Mouse (Mus musculus) CH12.LX (cell line): ENCODE measurements around the gene Nfkbia. TPM values are rescaled to one million over a fixed set of nuclear protein-coding genes. Genes with fewer than 3 reads are reported as not detected.

ENCODE experiments used
- DNase-seq: peaks from one replicate; pipeline ENCODE4 v3.0.0-alpha.2; 2013; ENCODE audit errors: extremely low read depth
- H3K27ac ChIP-seq: 2 replicates; pipeline ENCODE4 v1.5.1; 2012; ENCODE audit warnings: low read depth, mild to moderate bottlenecking, control low read depth, moderate library complexity; ENCODE audit not compliant: insufficient read depth
- H3K27me3 ChIP-seq: replicated peaks from 2 replicates; pipeline ENCODE3; 2012; ENCODE audit warnings: inconsistent platforms
- H3K36me3 ChIP-seq, 2 experiments: replicated peaks in 1 of 2; 2 replicates each; pipeline versions ENCODE3 to v1.6.1; 2012; ENCODE audit warnings: inconsistent platforms in 1 of 2, low read length in 1 of 2, mild to moderate bottlenecking in 1 of 2, mixed read lengths in 1 of 2, moderate library complexity in 1 of 2; ENCODE audit not compliant: control insufficient read depth in 1 of 2, insufficient read depth in 1 of 2
- H3K4me1 ChIP-seq, 2 experiments: 2 replicates each; pipeline ENCODE4 v1.6.1; 2012; ENCODE audit warnings: inconsistent platforms in 1 of 2, moderate library complexity in 1 of 2; ENCODE audit not compliant: insufficient read depth in 2 of 2, control insufficient read depth in 1 of 2
- H3K4me2 ChIP-seq: 2 replicates; pipeline ENCODE4 v1.6.1; 2012; ENCODE audit warnings: low read depth, mild to moderate bottlenecking, control low read depth; ENCODE audit not compliant: poor library complexity, insufficient read depth, severe bottlenecking
- H3K4me3 ChIP-seq, 3 experiments: fragments of 150-350 bp in 1 of 3; sonication (generic) in 1 of 3; replicated peaks in 1 of 3; 2 replicates each; pipeline versions ENCODE3 to v1.5.1; 2011 to 2012; ENCODE audit warnings: low read depth in 2 of 3, low read length in 2 of 3, mild to moderate bottlenecking in 2 of 3, moderate library complexity in 2 of 3, control low read depth in 1 of 3, improper control_type of control experiment in 1 of 3, inconsistent platforms in 1 of 3, mixed read lengths in 1 of 3; ENCODE audit not compliant: poor library complexity in 1 of 3
- H3K79me2 ChIP-seq: replicated peaks from 2 replicates; pipeline ENCODE4 v1.6.1; 2012; ENCODE audit warnings: mild to moderate bottlenecking, moderate library complexity; ENCODE audit not compliant: control insufficient read depth, poor library complexity, insufficient read depth, severe bottlenecking; ENCODE audit errors: extremely low read depth
- H3K9ac ChIP-seq: 2 replicates; pipeline ENCODE4 v1.6.1; 2012; ENCODE audit warnings: low read depth, mild to moderate bottlenecking, control low read depth, moderate library complexity; ENCODE audit not compliant: insufficient read depth
- H3K9me3 ChIP-seq: replicated peaks from 2 replicates; pipeline ENCODE3; 2012; ENCODE audit warnings: low read length, inconsistent platforms, mixed read lengths
- BHLHE40 ChIP-seq: IDR thresholded peaks from 2 replicates; pipeline ENCODE4 v1.6.1; 2011; ENCODE audit warnings: mild to moderate bottlenecking, low read depth, low read length, improper control_type of control experiment
- CHD1 ChIP-seq: IDR thresholded peaks from 2 replicates; pipeline ENCODE4 v1.6.1; 2012; ENCODE audit warnings: low read depth, low read length, improper control_type of control experiment, inconsistent platforms
- CHD2 ChIP-seq: IDR thresholded peaks from 2 replicates; pipeline ENCODE4 v1.6.1; 2011; ENCODE audit warnings: low read length, improper control_type of control experiment
- ELF1 ChIP-seq: IDR thresholded peaks from 2 replicates; pipeline ENCODE4 v1.6.1; 2014; ENCODE audit warnings: low read depth, mild to moderate bottlenecking, inconsistent platforms, low read length, improper control_type of control experiment
- GABPA ChIP-seq: IDR thresholded peaks from 2 replicates; pipeline ENCODE4 v1.6.1; 2012; ENCODE audit warnings: low read depth, low read length, improper control_type of control experiment, inconsistent platforms; ENCODE audit not compliant: insufficient replicate concordance
- HCFC1 ChIP-seq: IDR thresholded peaks from 2 replicates; pipeline ENCODE4 v1.6.1; 2012; ENCODE audit warnings: low read depth, mild to moderate bottlenecking, inconsistent platforms, low read length, improper control_type of control experiment
- IRF4 ChIP-seq: IDR thresholded peaks from 2 replicates; pipeline ENCODE4 v1.6.1; 2014; ENCODE audit warnings: low read depth, mild to moderate bottlenecking, inconsistent platforms, low read length, improper control_type of control experiment
- JUN ChIP-seq: IDR thresholded peaks from 2 replicates; pipeline ENCODE4 v1.6.1; 2011; ENCODE audit warnings: low read depth, mild to moderate bottlenecking, low read length, improper control_type of control experiment, moderate library complexity; ENCODE audit not compliant: insufficient read depth
- KAT2A ChIP-seq: IDR thresholded peaks from 2 replicates; pipeline ENCODE4 v1.6.1; 2012; ENCODE audit warnings: low read length, improper control_type of control experiment, inconsistent platforms; ENCODE audit not compliant: insufficient replicate concordance
- MAFK ChIP-seq: IDR thresholded peaks from 2 replicates; pipeline ENCODE4 v1.6.1; 2011; ENCODE audit warnings: low read length, improper control_type of control experiment; ENCODE audit not compliant: insufficient replicate concordance
- MAX ChIP-seq: IDR thresholded peaks from 2 replicates; pipeline ENCODE4 v1.6.1; 2011; ENCODE audit warnings: low read length, improper control_type of control experiment
- MAZ ChIP-seq: IDR thresholded peaks from 2 replicates; pipeline ENCODE4 v1.6.1; 2012; ENCODE audit warnings: low read depth, mild to moderate bottlenecking, inconsistent platforms, low read length, improper control_type of control experiment, moderate library complexity
- MEF2A ChIP-seq: IDR thresholded peaks from 2 replicates; pipeline ENCODE4 v1.6.1; 2014; ENCODE audit warnings: low read depth, mild to moderate bottlenecking, inconsistent platforms, low read length, improper control_type of control experiment, borderline replicate concordance
- MXI1 ChIP-seq: IDR thresholded peaks from 2 replicates; pipeline ENCODE4 v1.6.1; 2011; ENCODE audit warnings: mild to moderate bottlenecking, low read depth, low read length, improper control_type of control experiment
- MYC ChIP-seq: IDR thresholded peaks from 2 replicates; pipeline ENCODE4 v1.6.1; 2011; ENCODE audit warnings: low read depth, mild to moderate bottlenecking, improper control_type of control experiment, low read length
- NRF1 ChIP-seq: IDR thresholded peaks from 2 replicates; pipeline ENCODE4 v1.6.1; 2014; ENCODE audit warnings: low read depth, mild to moderate bottlenecking, inconsistent platforms, low read length, improper control_type of control experiment, moderate library complexity
- PAX5 ChIP-seq: IDR thresholded peaks from 2 replicates; pipeline ENCODE4 v1.6.1; 2012; ENCODE audit warnings: low read length, inconsistent platforms, mixed read lengths
- POLR2A ChIP-seq: IDR thresholded peaks from 2 replicates; pipeline ENCODE4 v1.6.1; 2011; ENCODE audit warnings: low read depth, mild to moderate bottlenecking, improper control_type of control experiment, low read length
- POLR2AphosphoS2 ChIP-seq: IDR thresholded peaks from 2 replicates; pipeline ENCODE4 v1.6.1; 2011; ENCODE audit warnings: low read depth, low read length, improper control_type of control experiment
- RAD21 ChIP-seq: IDR thresholded peaks from 2 replicates; pipeline ENCODE4 v1.6.1; 2011; ENCODE audit warnings: low read depth, mild to moderate bottlenecking, low read length, improper control_type of control experiment, moderate library complexity
- RCOR1 ChIP-seq: conservative IDR thresholded peaks from 2 replicates; pipeline ENCODE4 v1.6.1; 2012; ENCODE audit warnings: low read depth, mild to moderate bottlenecking, inconsistent platforms, low read length, improper control_type of control experiment
- SIN3A ChIP-seq: IDR thresholded peaks from 2 replicates; pipeline ENCODE4 v1.6.1; 2012; ENCODE audit warnings: low read length, improper control_type of control experiment, inconsistent platforms
- TBP ChIP-seq: conservative IDR thresholded peaks from 2 replicates; pipeline ENCODE4 v1.6.1; 2011; ENCODE audit warnings: low read depth, low read length, improper control_type of control experiment
- TCF12 ChIP-seq: IDR thresholded peaks from 2 replicates; pipeline ENCODE4 v1.6.1; 2014; ENCODE audit warnings: low read depth, mild to moderate bottlenecking, inconsistent platforms, low read length, improper control_type of control experiment
- UBTF ChIP-seq: IDR thresholded peaks from 2 replicates; pipeline ENCODE4 v1.6.1; 2012; ENCODE audit warnings: low read depth, mild to moderate bottlenecking, inconsistent platforms, low read length, improper control_type of control experiment, moderate library complexity
- USF1 ChIP-seq: IDR thresholded peaks from 2 replicates; pipeline ENCODE4 v1.6.1; 2014; ENCODE audit warnings: low read depth, mild to moderate bottlenecking, inconsistent platforms, low read length, improper control_type of control experiment
- USF2 ChIP-seq: conservative IDR thresholded peaks from 2 replicates; pipeline ENCODE4 v1.6.1; 2011; ENCODE audit warnings: low read depth, low read length, improper control_type of control experiment
- ZC3H11A ChIP-seq: IDR thresholded peaks from 2 replicates; pipeline ENCODE4 v1.6.1; 2012; ENCODE audit warnings: low read depth, mild to moderate bottlenecking, inconsistent platforms, low read length, improper control_type of control experiment
- ZKSCAN1 ChIP-seq: IDR thresholded peaks from 2 replicates; pipeline ENCODE4 v1.6.1; 2012; ENCODE audit warnings: low read depth, inconsistent platforms, low read length, improper control_type of control experiment, borderline replicate concordance
- ZMIZ1 ChIP-seq: IDR thresholded peaks from 2 replicates; pipeline ENCODE4 v1.6.1; 2012; ENCODE audit warnings: low read depth, mild to moderate bottlenecking, inconsistent platforms, low read length, improper control_type of control experiment
- ZNF384 ChIP-seq: IDR thresholded peaks from 2 replicates; pipeline ENCODE4 v1.6.1; 2012; ENCODE audit warnings: low read depth, low read length, improper control_type of control experiment, inconsistent platforms
- dilution Hi-C: fragments of 300-500 bp; cut with MboI; formaldehyde crosslinking; loops from 2 replicates; pipeline ENCODE4 v1.14.3; 2020; ENCODE audit warnings: low sequenced_read_pairs; ENCODE audit not compliant: extremely low pct_unique_long_range_greater_than_20kb, extremely low pct_ligation_motif_present
- in situ Hi-C: fragments of 300-500 bp; cut with MboI; formaldehyde crosslinking; loops from 3 replicates; pipeline ENCODE4 v1.14.3; 2019; ENCODE audit warnings: low sequenced_read_pairs, low pct_ligation_motif_present, low pct_unique_long_range_greater_than_20kb, mixed read lengths
- polyA plus RNA-seq: library from polyadenylated mRNA; unstranded; fragments of >175 nt; gene quantifications from 2 replicates; pipeline ENCODE4 v1.2.1, GENCODE M21; 2012; ENCODE audit warnings: low read depth; ENCODE audit not compliant: insufficient read length
- total RNA-seq, 2 experiments: library from RNA; depleted of rRNA; stranded (reverse); fragments of 300-350 nt in 1 of 2; fragments of >200 nt in 1 of 2; gene quantifications; 2 replicates each; pipeline ENCODE4 v1.2.3; 2012 to 2014

Gene Nfkbia
- total and polyA plus RNA-seq, 3 experiments: 143 to 702 (median 178) TPM

GRCm38 (mm10) chr12:55489986-55490721, 2.3 kb downstream of the Nfkbia start (continued):
- TF ChIP-seq CHD2 (peak; percentile 19; the same call in 1 of the 2 replicates), ELF1 (no peak), TBP (peak; percentile 29; the same call in 1 of the 2 replicates), POLR2A (peak; percentile 55), MXI1 (no peak; the same call in none of the 2 replicates), GABPA (no peak), PAX5 (no peak), TCF12 (peak; percentile 30; the same call in 1 of the 2 replicates), ZC3H11A (no peak), USF1 (no peak), MAX (peak; percentile 76), UBTF (peak; percentile 26; the same call in 1 of the 2 replicates), SIN3A (peak; percentile 80), BHLHE40 (no peak), MYC (peak; percentile 96), USF2 (no peak; the same call in 1 of the 2 replicates), ZNF384 (peak; percentile 92), RAD21 (no peak; the same call in 1 of the 2 replicates), MAFK (no peak), RCOR1 (no peak), HCFC1 (no peak), POLR2AphosphoS2 (no peak; the same call in 1 of the 2 replicates)

- in situ Hi-C loops (no loop called here), dilution Hi-C loops (no loop called here)
- Histone ChIP-seq H3K36me3 (peaks cover 41 to 61% of the 10 kb centered on the region in 2 experiments), H3K4me2 (peak overlapping the region; percentile 89), H3K9me3 (no peaks in the 10 kb centered on the region), H3K4me3 (peak overlapping the region; percentile 81 to 94 (median 89)), H3K4me1 (peaks cover 21 to 58% of the 10 kb centered on the region in 2 experiments), H3K27ac (peak overlapping the region; percentile 98), H3K9ac (peak overlapping the region; percentile 82), H3K27me3 (no peaks in the 10 kb centered on the region), H3K79me2 (peaks cover 30% of the 10 kb centered on the region)
- no peak for DNase-seq
- TF ChIP-seq JUN: no peak
- TF ChIP-seq POLR2AphosphoS2: peak; percentile 75
- TF ChIP-seq MYC: no peak; the same call in 1 of the 2 replicates
- no peak for TF ChIP-seq ZKSCAN1
- TF ChIP-seq NRF1: no peak
- peak; percentile 18; the same call in 1 of the 2 replicates for TF ChIP-seq MXI1
- TF ChIP-seq RAD21: no peak; the same call in 1 of the 2 replicates
- no peak; the same call in 1 of the 2 replicates for TF ChIP-seq TCF12
- no peak for TF ChIP-seq MEF2A
- TF ChIP-seq ZNF384: no peak
- TF ChIP-seq UBTF: peak; percentile 34; the same call in 1 of the 2 replicates
- no peak for TF ChIP-seq KAT2A
- TF ChIP-seq CHD1: peak; percentile 83
- no peak; the same call in 1 of the 2 replicates for TF ChIP-seq MAZ
- TF ChIP-seq IRF4: peak; percentile 23; the same call in 1 of the 2 replicates
- peak; percentile 1; the same call in 1 of the 2 replicates for TF ChIP-seq ZMIZ1
- no peak for TF ChIP-seq GABPA
- no peak; the same call in 1 of the 2 replicates for TF ChIP-seq USF2
- peak; percentile 92 for TF ChIP-seq BHLHE40
- peak; percentile 90 for TF ChIP-seq MAFK
- no peak; the same call in 1 of the 2 replicates for TF ChIP-seq CHD2
Measured at GRCm38 (mm10) chr12:55488661-55489447, 3.6 kb downstream of the Nfkbia start.
